Comparison of ENCODE assay signal across 8 mouse cellular contexts in the genomic region with DNA sequence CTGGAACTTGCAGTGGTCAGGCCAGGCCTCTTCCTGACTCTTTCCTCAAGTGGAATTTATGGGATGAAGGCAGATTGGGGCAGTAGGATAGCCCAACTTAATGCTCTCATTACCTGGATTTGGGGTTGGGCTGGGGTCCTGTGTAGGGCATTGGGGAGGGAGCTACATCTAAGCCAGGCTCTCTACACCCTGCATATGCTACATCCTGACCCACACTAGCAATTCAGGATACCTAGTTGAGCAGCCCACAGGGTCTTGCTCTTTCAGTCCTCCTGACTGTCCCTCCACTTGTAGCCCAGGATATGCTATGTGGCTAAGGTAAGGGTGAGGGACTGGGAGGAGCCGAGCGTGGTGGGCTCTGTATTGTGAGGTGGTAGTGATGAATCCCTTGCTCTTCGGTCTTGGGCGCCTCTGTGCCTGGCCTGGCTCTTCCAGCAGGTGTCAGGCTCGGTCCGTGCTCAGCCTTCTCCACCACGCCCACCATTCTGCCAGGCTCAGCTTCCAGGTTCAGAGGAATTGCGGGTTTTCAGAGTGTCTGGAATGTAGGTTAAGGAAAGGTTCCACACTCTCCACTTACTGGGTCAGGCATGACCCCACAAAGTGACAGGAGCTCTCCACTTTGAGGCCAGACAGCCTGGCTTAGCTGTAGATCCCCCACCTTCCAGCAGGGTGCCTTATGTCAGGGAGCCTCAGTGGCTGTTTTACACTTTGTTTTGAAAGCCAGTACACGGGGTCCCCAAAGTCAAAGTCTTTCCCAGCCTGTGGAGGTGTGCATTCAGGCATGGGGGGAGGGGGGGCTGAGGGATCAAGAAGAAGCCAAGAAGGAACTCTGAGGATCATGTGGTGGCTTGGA. TPM values are rescaled to one million over a fixed set of nuclear protein-coding genes. Genes with fewer than 3 reads are reported as not detected.
A peak's percentile ranks its signal among the peaks of the same experiment; 100 is the strongest.
DNase-seq lines count a peak whose midpoint lies in the region; ATAC-seq and TF ChIP-seq lines count a peak whose summit lies in the region.

No protein-coding gene starts in this region.

- peak; percentile 56 for DNase-seq in adrenal gland, postnatal 14 days
- DNase-seq in adrenal gland, adult 18-20 months (ENCODE audit: low spot score in 2 of 2) = no peak
- DNase-seq in urinary bladder, postnatal 25 days (ENCODE audit: low spot score) = peak; percentile 20
- no peak for DNase-seq in urinary bladder, adult 2 months (ENCODE audit: low spot score)
- peak; percentile 31 to 64 for DNase-seq in frontal cortex, postnatal 14 days (ENCODE audit: low spot score in 2 of 2)
- DNase-seq in layer of hippocampus, postnatal 36 days = peak; percentile 56 to 63

- H3K4me1 ChIP-seq in olfactory bulb, adult 2 months (ENCODE audit: control insufficient read depth, insufficient read depth, low read length) = no peaks in the 10 kb centered on the region; the same call in 1 of the 2 replicates

- TF ChIP-seq POLR2A in olfactory bulb, adult 2 months (IDR thresholded peaks at IDR 0.05; ENCODE audit: insufficient read depth, low read depth, low read length) = no peak

- 6% methylated on average over 9 of the region's 9 CpGs for WGBS in olfactory bulb, adult 2 months

- TF ChIP-seq CTCF in olfactory bulb, adult 2 months (IDR thresholded peaks at IDR 0.05; ENCODE audit: insufficient read depth, low read depth, low read length) = peak; percentile 85

- ATAC-seq in megakaryocyte, adult 5-6 weeks (ENCODE audit: poor library complexity, severe bottlenecking) = no peak

- H3K27ac ChIP-seq in olfactory bulb, adult 2 months (ENCODE audit: insufficient read depth, low read depth, low read length) = no peak overlapping the region

- no peak overlapping the region for H3K4me3 ChIP-seq in olfactory bulb, adult 2 months (ENCODE audit: insufficient read depth, low read depth, low read length)

RNA-seq across cellular contexts. Expression of a gene that starts 1.1 kb away (rescaled TPM):
- total RNA-seq in adrenal gland, postnatal 14 days (2021) = 23.6 and 28.0 TPM in 2 replicates
- total RNA-seq in adrenal gland, adult 18-20 months (2021) = 10 to 100 TPM; 53.3 to 99.1 TPM
- polyA plus RNA-seq in urinary bladder, adult 2 months (2012; rRNA removed) = 115 and 117 TPM in 2 replicates
- total RNA-seq in layer of hippocampus, postnatal 36 days (2021) = 10 to 100 TPM; 36.1 to 37.7 TPM
- not detected in 2 replicates for polyA plus RNA-seq in olfactory bulb, adult 2 months (2012; ENCODE audit: insufficient read depth, insufficient read length, low replicate concordance, missing spikeins)
- 0.98 and 1.4 TPM in 2 replicates for total RNA-seq in megakaryocyte, adult 5-6 weeks (2015)
- 0.53 and 0.62 TPM in 2 replicates for total RNA-seq in megakaryocyte, adult 5-6 weeks (2017)

RNA-seq across cellular contexts. Expression of a gene that starts 4.7 kb away (rescaled TPM):
- 30.2 and 31.6 TPM in 2 replicates for total RNA-seq in adrenal gland, postnatal 14 days (2021)
- 100 to 1,000 TPM in 1 of 2 experiments, 10 to 100 TPM in 1; 75.0 to 120 TPM for total RNA-seq in adrenal gland, adult 18-20 months (2021)
- 129 and 140 TPM in 2 replicates for polyA plus RNA-seq in urinary bladder, adult 2 months (2012; rRNA removed)
- total RNA-seq in layer of hippocampus, postnatal 36 days (2021) = 10 to 100 TPM; 48.9 to 50.7 TPM
- polyA plus RNA-seq in olfactory bulb, adult 2 months (2012; ENCODE audit: insufficient read depth, insufficient read length, low replicate concordance, missing spikeins) = not detected in 2 replicates
- 1.0 and 2.3 TPM in 2 replicates for total RNA-seq in megakaryocyte, adult 5-6 weeks (2015)
- total RNA-seq in megakaryocyte, adult 5-6 weeks (2017) = 0.29 and 1.0 TPM in 2 replicates

RNA-seq across cellular contexts. Expression of a gene that starts 7.9 kb away (rescaled TPM):
- 28.1 and 31.7 TPM in 2 replicates for total RNA-seq in adrenal gland, postnatal 14 days (2021)
- total RNA-seq in adrenal gland, adult 18-20 months (2021) = 100 to 1,000 TPM in 1 of 2 experiments, 10 to 100 TPM in 1; 69.3 to 122 TPM
- polyA plus RNA-seq in urinary bladder, adult 2 months (2012; rRNA removed) = 160 and 175 TPM in 2 replicates
- 10 to 100 TPM; 47.8 to 51.2 TPM for total RNA-seq in layer of hippocampus, postnatal 36 days (2021)
- polyA plus RNA-seq in olfactory bulb, adult 2 months (2012; ENCODE audit: insufficient read depth, insufficient read length, low replicate concordance, missing spikeins) = not detected in 2 replicates
- 2.2 and 3.3 TPM in 2 replicates for total RNA-seq in megakaryocyte, adult 5-6 weeks (2015)
- 1.9 and 2.2 TPM in 2 replicates for total RNA-seq in megakaryocyte, adult 5-6 weeks (2017)

RNA-seq across cellular contexts. Expression of a gene that starts 58.1 kb away (rescaled TPM):
- 10.3 and 11.3 TPM in 2 replicates for total RNA-seq in adrenal gland, postnatal 14 days (2021)
- 10 to 100 TPM; 16.9 to 22.8 TPM for total RNA-seq in adrenal gland, adult 18-20 months (2021)
- 7.2 and 8.4 TPM in 2 replicates for polyA plus RNA-seq in urinary bladder, adult 2 months (2012; rRNA removed)
- 10 to 100 TPM; 24.5 to 26.2 TPM for total RNA-seq in layer of hippocampus, postnatal 36 days (2021)
- not detected in 2 replicates for polyA plus RNA-seq in olfactory bulb, adult 2 months (2012; ENCODE audit: insufficient read depth, insufficient read length, low replicate concordance, missing spikeins)
- total RNA-seq in megakaryocyte, adult 5-6 weeks (2015) = 1.1 and 1.4 TPM in 2 replicates
- total RNA-seq in megakaryocyte, adult 5-6 weeks (2017) = 0.77 and 1.2 TPM in 2 replicates

Comparison
In these comparisons a context has a peak if more than half of its experiments do, and no peak if none do; other contexts are left out.
1. DNase-seq: peak in adrenal gland, postnatal 14 days (single experiment), urinary bladder, postnatal 25 days (single experiment), frontal cortex, postnatal 14 days (2 of 2) and layer of hippocampus, postnatal 36 days (2 of 2); none in adrenal gland, adult 18-20 months (0 of 2) and urinary bladder, adult 2 months (single experiment).
2. RNA of a gene that starts 1.1 kb away (total RNA-seq): 53.3 to 99.1 TPM in adrenal gland, adult 18-20 months, 36.1 to 37.7 TPM in layer of hippocampus, postnatal 36 days and 23.6 to 28.0 TPM in adrenal gland, postnatal 14 days; 0.53 to 1.4 TPM in megakaryocyte, adult 5-6 weeks; every median in the first group is over 10 times any median in the second.